Mouse (Mus musculus) testis, adult 2 months (tissue): ENCODE data around the gene Emp3.

Source experiments
- CTCF ChIP-seq: fragments of 200-500 bp; IDR thresholded peaks from 2 replicates; pipeline ENCODE4 v1.5.1; 2012; ENCODE audit warnings: low read depth, mild to moderate bottlenecking, inconsistent platforms, low read length, moderate library complexity; ENCODE audit not compliant: control insufficient read depth, insufficient read depth, insufficient replicate concordance
- POLR2A ChIP-seq: fragments of 200-500 bp; IDR thresholded peaks from 2 replicates; pipeline ENCODE4 v1.6.1; 2012; ENCODE audit warnings: low read depth, mild to moderate bottlenecking, inconsistent platforms, low read length, moderate library complexity; ENCODE audit not compliant: control insufficient read depth

DNA sequence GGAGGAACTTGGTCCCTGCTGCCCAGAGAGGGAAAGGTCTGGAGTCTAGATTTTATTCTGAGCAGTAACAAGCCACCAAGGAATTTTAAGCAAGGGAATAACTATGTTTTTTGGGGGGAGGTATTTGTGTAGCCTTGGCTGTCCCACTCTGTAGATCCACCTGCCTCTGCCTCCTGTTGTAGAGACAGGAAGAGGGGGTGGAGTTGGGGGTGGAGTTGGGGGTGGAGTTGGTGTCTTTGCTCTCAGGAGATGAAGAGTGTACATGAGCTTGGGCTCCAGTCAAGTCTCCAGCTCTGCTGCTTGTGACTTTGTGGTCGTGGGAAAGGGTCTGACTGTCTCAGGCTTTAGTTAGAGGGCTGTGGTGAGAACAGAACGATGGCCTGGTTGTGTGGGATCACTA lies 40.2 kb downstream of the Emp3 start:
- no peak for TF ChIP-seq CTCF
- TF ChIP-seq POLR2A = no peak
